Mouse (Mus musculus) T-helper 2 cell (primary cell): ENCODE measurements around the gene Shtn1.

Experiments used
- in situ Hi-C: fragments of 300-600 bp; cut with MboI, MseI; formaldehyde crosslinking; loops from one replicate; pipeline ENCODE4 v1.15.1; 2025; ENCODE audit warnings: high pct_unique_total_duplicates

Shtn1 gene

GRCm38 (mm10) chr19:59052053-59052452, 23.8 kb downstream of the Shtn1 start:
- in situ Hi-C loops: no loop called here

GRCm38 (mm10) chr19:59051622-59052021, 24.3 kb downstream of the Shtn1 start:
- in situ Hi-C loops: no loop called here

GRCm38 (mm10) chr19:59048852-59049251, 27.0 kb downstream of the Shtn1 start:
- in situ Hi-C loops: no loop called here

- in situ Hi-C loops: no loop called here
Observed at GRCm38 (mm10) chr19:59047511-59047910, 28.4 kb downstream of the Shtn1 start.

GRCm38 (mm10) chr19:59041086-59041485, 34.8 kb downstream of the Shtn1 start:
- in situ Hi-C loops: no loop called here

- in situ Hi-C loops: no loop called here
Observed at GRCm38 (mm10) chr19:59038793-59039192, 37.1 kb downstream of the Shtn1 start.

GRCm38 (mm10) chr19:59036811-59037210, 39.1 kb downstream of the Shtn1 start:
- in situ Hi-C loops: no loop called here

- in situ Hi-C loops: no loop called here
Observed at GRCm38 (mm10) chr19:59033241-59033640, 42.7 kb downstream of the Shtn1 start.

- in situ Hi-C loops: no loop called here
Observed at GRCm38 (mm10) chr19:59030221-59030620, 45.7 kb downstream of the Shtn1 start.

GRCm38 (mm10) chr19:59029011-59029410, 46.9 kb downstream of the Shtn1 start:
- in situ Hi-C loops: loop anchor here (5.0 kb wide), 2 partner anchors 63 to 378 kb away; no protein-coding TSS in a partner anchor

- in situ Hi-C loops: loop anchor here (5.0 kb wide), 2 partner anchors 64 to 379 kb away; no protein-coding TSS in a partner anchor
Observed at GRCm38 (mm10) chr19:59028130-59028529, 47.8 kb downstream of the Shtn1 start.

- in situ Hi-C loops: no loop called here
Observed at GRCm38 (mm10) chr19:59023876-59024275, 52.0 kb downstream of the Shtn1 start.

GRCm38 (mm10) chr19:59021644-59022043, 54.3 kb downstream of the Shtn1 start:
- in situ Hi-C loops: no loop called here

- in situ Hi-C loops: no loop called here
Observed at GRCm38 (mm10) chr19:59010802-59011201, 65.1 kb downstream of the Shtn1 start.

- in situ Hi-C loops: loop anchor here (10.0 kb wide), 1 partner anchor 1112 kb away; no protein-coding TSS in a partner anchor
Observed at GRCm38 (mm10) chr19:59006577-59007340, 69.1 kb downstream of the Shtn1 start.

GRCm38 (mm10) chr19:59002827-59003226, 73.1 kb downstream of the Shtn1 start:
- in situ Hi-C loops: loop anchor here (10.0 kb wide), 1 partner anchor 1108 kb away; no protein-coding TSS in a partner anchor

- in situ Hi-C loops: loop anchor here (10.0 kb wide), 1 partner anchor 977 kb away; no protein-coding TSS in a partner anchor
Observed at GRCm38 (mm10) chr19:58981571-58981970, 94.3 kb downstream of the Shtn1 start.

GRCm38 (mm10) chr19:58980056-58980440, 95.9 kb downstream of the Shtn1 start:
- in situ Hi-C loops: loop anchor here (10.0 kb wide), 1 partner anchor 975 kb away; no protein-coding TSS in a partner anchor

GRCm38 (mm10) chr19:58979436-58980055, 96.4 kb downstream of the Shtn1 start:
- in situ Hi-C loops: loop anchor here (10.0 kb wide), 1 partner anchor 975 kb away; no protein-coding TSS in a partner anchor

- in situ Hi-C loops: no loop called here
Observed at GRCm38 (mm10) chr19:58978401-58979171, 97.3 kb downstream of the Shtn1 start.

GRCm38 (mm10) chr19:58975216-58975863, 100.6 kb downstream of the Shtn1 start:
- in situ Hi-C loops: no loop called here
